Mouse (Mus musculus): Measurements from ENCODE around the gene Maff. TPM values are rescaled to one million over a fixed set of nuclear protein-coding genes. Genes with fewer than 3 reads are reported as not detected.

The Maff gene
- total RNA-seq, 2 experiments from 2014 or later, result 1.4 to 2.7 TPM

Small RNA genes lying within 50 kb of the gene (microRNA-seq; reads per million reads assigned to microRNA genes)
- gene Mir1943, result 0 to 0.64 reads per million in 2 experiments

Other genes starting within 250 kb of the Maff start
- gene Micall1, start 237.7 kb upstream of the Maff start, total RNA-seq (2021), result 10 to 100 TPM; 14.4 to 15.8 TPM
- gene Polr2f, start 205.6 kb upstream of the Maff start, total RNA-seq (2021), result 10 to 100 TPM; 62.4 to 74.9 TPM
- 1 to 10 TPM in 1 of 2 experiments, under 1 TPM in 1; 0.43 to 1.1 TPM for gene 1700088E04Rik, start 205.4 kb upstream of the Maff start, total RNA-seq (2021)
- gene Sox10, start 181.4 kb upstream of the Maff start, total RNA-seq (2021), result 1 to 10 TPM; 2.3 to 6.5 TPM
- gene Pick1, start 117.4 kb upstream of the Maff start, total RNA-seq (2021), result 10 to 100 TPM; 22.3 to 26.3 TPM
- gene Gm49486, start 117.2 kb upstream of the Maff start, total RNA-seq (2021), result under 1 TPM; 0.29 to 0.38 TPM
- under 1 TPM; 0.12 to 0.38 TPM for gene Slc16a8, start 91.9 kb upstream of the Maff start, total RNA-seq (2021)
- gene Baiap2l2, start 61.1 kb upstream of the Maff start, total RNA-seq (2021), result 1 to 10 TPM in 1 of 2 experiments, under 1 TPM in 1; 0.69 to 4.0 TPM
- 1 to 10 TPM; 9.0 to 9.8 TPM for gene Pla2g6, start 18.2 kb upstream of the Maff start, total RNA-seq (2021)
- gene Tmem184b, start 56.9 kb downstream of the Maff start, total RNA-seq (2021), result 10 to 100 TPM; 31.5 to 32.6 TPM
- gene Csnk1e, start 108.9 kb downstream of the Maff start, total RNA-seq (2021), result 10 to 100 TPM; 46.6 to 46.7 TPM
- gene Kcnj4, start 158.6 kb downstream of the Maff start, total RNA-seq (2021), result under 1 TPM in 1 of 2 experiments, not detected in 1; 0.08 TPM
- 10 to 100 TPM; 14.1 to 22.6 TPM for gene Kdelr3, start 169.8 kb downstream of the Maff start, total RNA-seq (2021)
- 10 to 100 TPM; 75.8 to 77.4 TPM for gene Ddx17, start 200.1 kb downstream of the Maff start, total RNA-seq (2021)